Mouse (Mus musculus): ENCODE measurements around the gene Pacsin1.
A peak's percentile ranks its signal among the peaks of the same experiment; 100 is the strongest.
"Not testable (repeated sequence)": the region's sequence is repeated elsewhere in the genome, so short reads cannot be mapped to it uniquely, and the experiment has no call there.

The Pacsin1 gene

GRCm38 (mm10) chr17:27655089-27656010 is at the start of gene Pacsin1:
Pacsin1 (plus strand) TSS chr17:27655509.
- peak; percentile 25 for DNase-seq (ENCODE audit: low spot score)

GRCm38 (mm10) chr17:27609576-27609975 is 45.7 kb upstream of the Pacsin1 start:
- no peak for DNase-seq (ENCODE audit: low spot score)

GRCm38 (mm10) chr17:27610679-27611518 is 44.4 kb upstream of the Pacsin1 start:
- no peak for DNase-seq (ENCODE audit: low spot score)

- no peak for DNase-seq (ENCODE audit: low spot score)
Measured at GRCm38 (mm10) chr17:27611519-27611884, 43.8 kb upstream of the Pacsin1 start.

GRCm38 (mm10) chr17:27611994-27612393 is 43.3 kb upstream of the Pacsin1 start:
- DNase-seq (ENCODE audit: low spot score) = no peak

- no peak for DNase-seq (ENCODE audit: low spot score)
Measured at GRCm38 (mm10) chr17:27613016-27613415, 42.3 kb upstream of the Pacsin1 start.

GRCm38 (mm10) chr17:27615388-27615787 is 39.9 kb upstream of the Pacsin1 start:
- DNase-seq (ENCODE audit: low spot score) = no peak

GRCm38 (mm10) chr17:27621161-27621560 is 34.1 kb upstream of the Pacsin1 start:
- no peak for DNase-seq (ENCODE audit: low spot score)

- no peak for DNase-seq (ENCODE audit: low spot score)
Measured at GRCm38 (mm10) chr17:27621705-27622531, 33.4 kb upstream of the Pacsin1 start.

- DNase-seq (ENCODE audit: low spot score) = peak; percentile 41
Measured at GRCm38 (mm10) chr17:27622611-27623359, 32.5 kb upstream of the Pacsin1 start.

GRCm38 (mm10) chr17:27623360-27624326 is 31.7 kb upstream of the Pacsin1 start, which contains the start of gene Nudt3:
Nudt3 (minus strand) TSS chr17:27623495.
- peak; percentile 89 for DNase-seq (ENCODE audit: low spot score)

- DNase-seq (ENCODE audit: low spot score) = no peak
Measured at GRCm38 (mm10) chr17:27625455-27626251, 29.7 kb upstream of the Pacsin1 start.

GRCm38 (mm10) chr17:27626681-27627080 is 28.6 kb upstream of the Pacsin1 start:
- DNase-seq (ENCODE audit: low spot score) = no peak

- DNase-seq (ENCODE audit: low spot score) = peak; percentile 39
Measured at GRCm38 (mm10) chr17:27627451-27627850, 27.9 kb upstream of the Pacsin1 start.

GRCm38 (mm10) chr17:27628376-27628775 is 26.9 kb upstream of the Pacsin1 start:
- no peak for DNase-seq (ENCODE audit: low spot score)

GRCm38 (mm10) chr17:27629249-27630020 is 25.9 kb upstream of the Pacsin1 start:
- DNase-seq (ENCODE audit: low spot score) = peak; percentile 85

GRCm38 (mm10) chr17:27634871-27635574 is 20.3 kb upstream of the Pacsin1 start, which contains the start of gene RPS10-NUDT3:
RPS10-NUDT3 (minus strand) TSS chr17:27635222.
- DNase-seq (ENCODE audit: low spot score) = peak; percentile 90

GRCm38 (mm10) chr17:27635575-27635903 is 19.8 kb upstream of the Pacsin1 start:
- not testable (repeated sequence) for DNase-seq (ENCODE audit: low spot score)

Measured in urinary bladder, postnatal 14 days (tissue).